Mouse (Mus musculus) heart, postnatal 0 days (tissue): ENCODE results near the gene Calml3. TPM values are rescaled to one million over a fixed set of nuclear protein-coding genes. Genes with fewer than 3 reads are reported as not detected.

Experiments
- ATAC-seq: fragments of 200-750 bp; cut with Nextera tagmentation; 2 replicates; pipeline ENCODE4 v1.8.0; 2017; ENCODE audit warnings: low read depth, moderate number of reproducible peaks, moderate library complexity; ENCODE audit not compliant: insufficient read depth
- DNase-seq: peaks from one replicate; pipeline ENCODE4 v3.0.0-alpha.2; 2016; ENCODE audit warnings: low spot score
- H3K27ac ChIP-seq: fragments of 300-500 bp; sonication (generic); 2 replicates; pipeline ENCODE4 v1.5.1; 2014; ENCODE audit warnings: low read depth, mild to moderate bottlenecking
- H3K27me3 ChIP-seq: fragments of 300-500 bp; sonication (generic); 2 replicates; pipeline ENCODE4 v1.6.1; 2014; ENCODE audit warnings: low read length, mixed read lengths; ENCODE audit not compliant: control insufficient read depth, insufficient read depth
- H3K36me3 ChIP-seq: fragments of 300-500 bp; sonication (generic); replicated peaks from 2 replicates; pipeline ENCODE4 v1.6.1; 2014; ENCODE audit warnings: low read length, mixed read lengths; ENCODE audit not compliant: control insufficient read depth, insufficient read depth
- H3K4me1 ChIP-seq: fragments of 300-500 bp; sonication (generic); 2 replicates; pipeline ENCODE4 v1.6.1; 2014; ENCODE audit warnings: antibody characterized with exemption; ENCODE audit not compliant: control insufficient read depth, insufficient read depth
- H3K4me2 ChIP-seq: fragments of 300-500 bp; sonication (generic); 2 replicates; pipeline ENCODE4 v1.6.1; 2014; ENCODE audit warnings: low read depth, mild to moderate bottlenecking, low read length, moderate library complexity
- H3K4me3 ChIP-seq: fragments of 300-500 bp; sonication (generic); 2 replicates; pipeline ENCODE4 v1.5.1; 2014; ENCODE audit warnings: low read depth, low read length
- H3K9ac ChIP-seq: fragments of 300-500 bp; sonication (generic); replicated peaks from 2 replicates; pipeline ENCODE4 v1.6.1; 2014; ENCODE audit warnings: low read depth, low read length, mixed read lengths
- H3K9me3 ChIP-seq: fragments of 300-500 bp; sonication (generic); replicated peaks from 2 replicates; pipeline ENCODE4 v1.6.1; 2016; ENCODE audit warnings: low read length; ENCODE audit not compliant: control insufficient read depth
- CTCF ChIP-seq: IDR thresholded peaks from 2 replicates; pipeline ENCODE4 v1.5.1; 2016; ENCODE audit warnings: antibody characterized with exemption, control low read depth, low read depth
- EP300 ChIP-seq: IDR thresholded peaks from 2 replicates; pipeline ENCODE4 v1.6.1; 2016; ENCODE audit warnings: antibody characterized with exemption, low read depth
- WGBS: fragments of 180-500 bp; shearing (Covaris S2); extraction: QIAGEN DNeasy Blood & Tissue Kit; methylation state at CpG from one replicate; pipeline ENCODE4 v1.1.7; 2014; 5-methylcytosine and 5-hydroxymethylcytosine counted together
- polyA plus RNA-seq: library from polyadenylated mRNA; unstranded; fragments of >200 nt; fragmentation: Nextera tagmentation; extraction: Ambion mirVana; gene quantifications from 2 replicates; pipeline ENCODE4 v1.2.1, GENCODE M21; 2015
- total RNA-seq: library from RNA; depleted of rRNA; stranded (reverse); fragments of >200 nt; gene quantifications from 2 replicates; pipeline ENCODE4 v1.2.3, GENCODE M21; 2014; ENCODE audit warnings: low replicate concordance

Calml3 gene
- total and polyA plus RNA-seq, 2 experiments from 2014 or later, result not detected

- 67% methylated on average over 8 of the region's 8 CpGs for WGBS
These were observed 24.4 kb downstream of the Calml3 start for GRCm38 (mm10) chr13:3779575-3780226.

DNA sequence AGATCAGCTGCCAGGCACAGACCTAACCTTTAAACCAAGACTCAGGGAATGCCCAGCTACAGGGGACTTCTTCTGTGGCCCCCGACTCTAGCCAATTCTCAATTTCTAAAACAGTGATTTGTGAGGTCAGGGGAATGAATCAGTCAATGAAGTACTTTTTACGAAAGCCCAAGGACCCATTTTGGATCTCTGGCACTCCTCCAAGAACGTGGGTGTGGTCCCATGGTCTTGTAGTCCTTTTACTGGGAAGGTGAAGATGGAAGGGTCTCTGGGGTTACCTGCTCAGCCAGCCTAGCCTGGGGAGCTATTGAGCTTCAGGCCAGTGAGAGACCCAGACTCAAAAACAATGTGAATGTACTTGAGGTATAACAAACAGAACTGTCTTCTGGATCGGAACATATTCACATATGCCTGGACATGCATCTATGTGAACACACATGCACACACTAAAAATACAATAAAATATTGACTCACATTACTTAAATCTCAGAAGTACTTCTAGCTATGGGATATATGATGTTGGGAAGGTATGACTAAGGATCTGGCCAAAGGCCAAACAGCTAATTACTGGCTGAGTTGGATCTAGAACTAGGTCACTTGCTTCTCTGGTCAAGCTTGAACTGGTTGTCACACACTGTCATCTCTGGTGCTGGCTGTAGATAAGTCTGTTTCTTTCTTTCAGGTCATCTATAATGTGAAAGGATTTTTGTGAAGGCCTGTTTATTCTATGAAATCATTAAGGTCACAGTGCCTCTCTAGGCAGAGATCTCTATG is 25.3 kb downstream of the Calml3 start:
- Histone ChIP-seq H3K4me3 (no peak overlapping the region), H3K27ac (no peak overlapping the region), H3K9me3 (no peaks in the 10 kb centered on the region), H3K4me1 (no peaks in the 10 kb centered on the region), H3K4me2 (no peak overlapping the region), H3K36me3 (no peaks in the 10 kb centered on the region), H3K9ac (no peak overlapping the region), H3K27me3 (no peaks in the 10 kb centered on the region)
- ATAC-seq (no peak), DNase-seq (no peak)
- 74% methylated on average over 4 of the region's 4 CpGs for WGBS
- TF ChIP-seq EP300 (no peak), CTCF (no peak)

More at GRCm38 (mm10) chr13:3779575-3780226, 24.4 kb downstream of the Calml3 start:
- Histone ChIP-seq H3K36me3 (no peaks in the 10 kb centered on the region), H3K9ac (no peak overlapping the region), H3K4me2 (no peak overlapping the region), H3K27me3 (no peaks in the 10 kb centered on the region), H3K4me3 (no peak overlapping the region), H3K9me3 (no peaks in the 10 kb centered on the region), H3K27ac (no peak overlapping the region), H3K4me1 (no peaks in the 10 kb centered on the region)
- DNase-seq (peak; percentile 27), ATAC-seq (no peak)
- no peak for TF ChIP-seq CTCF
- no peak for TF ChIP-seq EP300

GRCm38 (mm10) chr13:3777216-3777912 is 26.8 kb downstream of the Calml3 start:
- TF ChIP-seq CTCF (no peak), EP300 (no peak)
- Histone ChIP-seq H3K27ac (no peak overlapping the region), H3K27me3 (no peaks in the 10 kb centered on the region), H3K9me3 (no peaks in the 10 kb centered on the region), H3K4me2 (no peak overlapping the region), H3K4me1 (no peaks in the 10 kb centered on the region), H3K36me3 (no peaks in the 10 kb centered on the region), H3K4me3 (no peak overlapping the region), H3K9ac (no peak overlapping the region)
- WGBS, result 76% methylated on average over 5 of the region's 5 CpGs
- DNase-seq, result no peak
- no peak for ATAC-seq

GRCm38 (mm10) chr13:3776446-3776845 is 27.7 kb downstream of the Calml3 start:
- Histone ChIP-seq H3K4me2 (no peak overlapping the region), H3K36me3 (no peaks in the 10 kb centered on the region), H3K9me3 (no peaks in the 10 kb centered on the region), H3K27me3 (no peaks in the 10 kb centered on the region), H3K4me3 (no peak overlapping the region), H3K9ac (no peak overlapping the region), H3K27ac (no peak overlapping the region), H3K4me1 (no peaks in the 10 kb centered on the region)
- DNase-seq (no peak), ATAC-seq (no peak)
- WGBS, result 82% methylated on average over 4 of the region's 4 CpGs
- TF ChIP-seq CTCF (no peak), EP300 (no peak)

DNA sequence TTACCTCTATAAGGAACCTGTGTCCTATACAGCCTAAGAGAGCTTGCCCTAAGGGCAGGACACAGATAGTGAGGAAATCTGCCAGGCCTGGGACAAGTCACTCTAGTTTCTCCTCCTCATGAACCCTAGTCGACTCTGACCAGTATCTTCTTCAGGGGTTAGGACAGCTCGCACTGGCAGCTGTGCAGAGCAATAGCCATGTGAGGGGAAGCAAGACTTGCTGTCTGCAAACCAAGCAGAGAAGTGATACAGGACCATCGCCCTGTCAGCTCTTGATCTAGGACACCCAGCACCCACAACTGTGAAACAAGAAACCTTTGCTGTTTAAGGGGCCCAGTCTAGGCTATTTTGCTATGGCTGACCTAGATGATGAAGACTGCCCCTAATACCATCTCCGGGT is 29.1 kb downstream of the Calml3 start:
- TF ChIP-seq CTCF (no peak), EP300 (no peak)
- no peak overlapping the region for H3K27ac ChIP-seq

More for the DNA sequence above, 29.1 kb downstream of the Calml3 start:
- Histone ChIP-seq H3K4me3 (no peak overlapping the region), H3K9ac (no peak overlapping the region), H3K27me3 (no peaks in the 10 kb centered on the region), H3K9me3 (no peaks in the 10 kb centered on the region), H3K36me3 (no peaks in the 10 kb centered on the region), H3K4me2 (no peak overlapping the region), H3K4me1 (no peaks in the 10 kb centered on the region)
- 81% methylated on average over 4 of the region's 4 CpGs for WGBS
- DNase-seq, result no peak
- no peak for ATAC-seq
